Mouse (Mus musculus) lung, postnatal 0 days (tissue): ENCODE results near the gene Dnaic2. TPM values are rescaled to one million over a fixed set of nuclear protein-coding genes. Genes with fewer than 3 reads are reported as not detected.

Experiments used
- ATAC-seq: fragments of 200-750 bp; cut with Nextera tagmentation; 2 replicates; pipeline ENCODE4 v1.8.0; 2017; ENCODE audit warnings: moderate library complexity
- DNase-seq: peaks from one replicate; pipeline ENCODE4 v3.0.0-alpha.2; 2016; ENCODE audit warnings: low spot score
- H3K27ac ChIP-seq: fragments of 300-500 bp; sonication (generic); 2 replicates; pipeline ENCODE4 v1.5.1; 2014; ENCODE audit warnings: antibody characterized with exemption, mild to moderate bottlenecking, low read length, mixed read lengths
- H3K27me3 ChIP-seq: fragments of 300-500 bp; sonication (generic); replicated peaks from 2 replicates; pipeline ENCODE4 v1.6.1; 2014; ENCODE audit warnings: low read length, mixed read lengths; ENCODE audit not compliant: insufficient read depth
- H3K36me3 ChIP-seq: fragments of 300-500 bp; sonication (generic); 2 replicates; pipeline ENCODE4 v1.6.1; 2014; ENCODE audit warnings: low read length, mixed read lengths; ENCODE audit not compliant: insufficient read depth
- H3K4me1 ChIP-seq: fragments of 300-500 bp; sonication (generic); 2 replicates; pipeline ENCODE4 v1.6.1; 2014; ENCODE audit warnings: antibody characterized with exemption, low read depth, low read length, mixed read lengths; ENCODE audit not compliant: insufficient read depth
- H3K4me2 ChIP-seq: fragments of 300-500 bp; sonication (generic); replicated peaks from 2 replicates; pipeline ENCODE4 v1.6.1; 2014; ENCODE audit warnings: low read depth, mild to moderate bottlenecking, low read length, moderate library complexity, mixed read lengths
- H3K4me3 ChIP-seq: fragments of 300-500 bp; sonication (generic); 2 replicates; pipeline ENCODE4 v1.5.1; 2014; ENCODE audit warnings: low read depth, low read length
- H3K9ac ChIP-seq: fragments of 300-500 bp; sonication (generic); replicated peaks from 2 replicates; pipeline ENCODE4 v1.6.1; 2014; ENCODE audit warnings: low read depth, mild to moderate bottlenecking
- H3K9me3 ChIP-seq: fragments of 300-500 bp; sonication (generic); 2 replicates; pipeline ENCODE4 v1.6.1; 2016; ENCODE audit warnings: low read length, mixed read lengths
- CTCF ChIP-seq: IDR thresholded peaks from 2 replicates; pipeline ENCODE4 v1.5.1; 2016; ENCODE audit warnings: antibody characterized with exemption, mild to moderate bottlenecking
- EP300 ChIP-seq: IDR thresholded peaks from 2 replicates; pipeline ENCODE4 v1.6.1; 2016; ENCODE audit warnings: antibody characterized with exemption, mild to moderate bottlenecking, control low read depth
- WGBS: fragments of 180-500 bp; shearing (Covaris S2); extraction: QIAGEN DNeasy Blood & Tissue Kit; methylation state at CpG from one replicate; pipeline ENCODE4 v1.1.7; 2014; 5-methylcytosine and 5-hydroxymethylcytosine counted together
- polyA plus RNA-seq: library from polyadenylated mRNA; unstranded; fragments of >200 nt; fragmentation: Nextera tagmentation; extraction: Ambion mirVana; gene quantifications from 2 replicates; pipeline ENCODE4 v1.2.1, GENCODE M21; 2015

The Dnaic2 gene
- polyA plus RNA-seq, 1 experiment from 2014 or later, result 6.4 TPM

DNA sequence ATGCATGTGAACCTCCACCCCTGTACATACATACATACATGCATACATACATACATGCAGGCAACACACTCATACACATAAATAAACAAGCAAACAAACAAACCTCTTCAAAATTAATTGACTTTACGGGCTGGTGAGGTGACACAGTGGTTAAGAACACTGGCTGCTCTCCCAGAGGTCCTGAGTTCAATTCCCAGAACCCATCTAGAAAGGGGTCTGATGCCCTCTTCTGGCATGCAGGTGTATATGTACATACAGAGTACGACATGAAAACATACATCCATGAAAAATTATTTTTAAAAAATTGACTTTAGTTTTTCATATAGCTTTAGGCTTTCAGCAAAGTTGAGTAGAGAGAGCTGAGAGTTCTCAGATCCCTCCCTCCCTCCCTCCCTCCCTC, 8.9 kb downstream of the Dnaic2 start:
- no peaks in the 10 kb centered on the region for H3K4me1 ChIP-seq
- H3K27me3 ChIP-seq, result no peaks in the 10 kb centered on the region
- H3K4me3 ChIP-seq, result no peak overlapping the region
- TF ChIP-seq CTCF (peak; percentile 8; the same call in 1 of the 2 replicates), EP300 (no peak)
- no peak overlapping the region for H3K27ac ChIP-seq
- no peaks in the 10 kb centered on the region for H3K9me3 ChIP-seq
- DNase-seq, result no peak
- 69% methylated on average over 2 of the region's 2 CpGs for WGBS
- H3K9ac ChIP-seq, result no peak overlapping the region
- ATAC-seq, result no peak
- no peaks in the 10 kb centered on the region for H3K36me3 ChIP-seq
- no peak overlapping the region for H3K4me2 ChIP-seq

DNA sequence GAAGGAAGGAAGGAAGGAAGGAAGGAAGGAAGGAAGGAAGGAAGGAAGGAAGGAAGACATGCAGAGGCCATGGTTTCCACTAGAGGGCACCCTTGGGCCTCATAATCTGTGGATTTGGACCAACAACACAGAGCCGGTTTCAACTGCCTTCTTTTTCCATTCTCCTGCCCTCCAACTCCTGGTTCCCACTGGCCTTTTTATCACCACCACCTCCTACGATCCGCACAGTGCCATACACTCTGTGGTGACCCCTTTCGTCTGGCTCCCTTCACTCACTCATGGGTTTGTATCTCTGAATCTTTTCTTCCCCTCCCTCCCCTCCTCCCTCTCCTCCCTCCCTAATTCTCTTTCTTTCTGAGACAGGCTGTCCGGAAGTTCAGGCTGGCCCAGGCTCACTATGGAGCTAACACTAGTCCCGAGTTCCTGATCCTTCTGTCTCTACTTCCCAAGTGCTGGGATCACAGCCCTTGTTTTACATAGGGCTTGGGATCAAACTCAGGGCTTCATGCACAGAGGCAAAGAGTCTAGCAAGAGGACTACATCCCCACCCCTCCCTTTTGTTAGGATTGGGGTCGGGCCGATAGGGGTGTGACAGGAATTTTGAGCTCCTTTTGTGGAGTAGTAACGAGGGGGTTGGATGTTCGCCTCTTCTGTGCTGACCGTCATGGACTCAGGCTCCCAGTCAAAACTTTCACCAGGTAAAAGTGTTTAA, 9.9 kb downstream of the Dnaic2 start:
- ATAC-seq, result peak; percentile 46
- Histone ChIP-seq H3K27me3 (no peaks in the 10 kb centered on the region), H3K9ac (no peak overlapping the region; the same call in 1 of the 2 replicates), H3K36me3 (no peaks in the 10 kb centered on the region), H3K9me3 (no peaks in the 10 kb centered on the region), H3K4me1 (no peaks in the 10 kb centered on the region), H3K4me3 (no peak overlapping the region), H3K4me2 (peak overlapping the region; percentile 22; the same call in 1 of the 2 replicates), H3K27ac (no peak overlapping the region)
- WGBS, result 34% methylated on average over 11 of the region's 11 CpGs
- peak; percentile 68 for DNase-seq
- TF ChIP-seq EP300 (no peak), CTCF (peak; percentile 73)

DNA sequence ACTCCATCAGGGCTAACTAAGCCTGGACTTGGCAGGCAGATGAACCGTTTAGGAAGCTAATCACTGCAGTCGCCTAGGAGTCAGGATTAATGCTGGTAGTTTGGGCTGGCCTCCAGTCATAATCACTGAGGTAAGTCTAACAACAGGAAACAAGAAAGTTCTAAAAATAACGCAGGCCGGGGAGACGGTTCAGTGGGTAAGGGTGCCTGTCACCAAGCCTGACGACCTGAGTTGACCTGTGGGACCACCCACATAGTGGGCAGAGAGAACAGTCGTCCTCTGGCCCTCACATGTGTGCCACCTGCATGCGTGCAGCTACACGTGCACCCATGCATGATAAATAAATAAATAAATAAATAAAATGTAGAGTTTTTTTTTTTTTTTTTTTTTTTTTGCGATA, 13.4 kb downstream of the Dnaic2 start:
- Histone ChIP-seq H3K36me3 (no peaks in the 10 kb centered on the region), H3K27me3 (no peaks in the 10 kb centered on the region), H3K9me3 (no peaks in the 10 kb centered on the region), H3K9ac (no peak overlapping the region), H3K4me3 (no peak overlapping the region), H3K4me1 (no peaks in the 10 kb centered on the region), H3K27ac (no peak overlapping the region), H3K4me2 (no peak overlapping the region)
- TF ChIP-seq EP300 (no peak), CTCF (no peak)
- WGBS, result 39% methylated on average over 9 of the region's 10 CpGs
- DNase-seq, result no peak
- ATAC-seq, result no peak

DNA sequence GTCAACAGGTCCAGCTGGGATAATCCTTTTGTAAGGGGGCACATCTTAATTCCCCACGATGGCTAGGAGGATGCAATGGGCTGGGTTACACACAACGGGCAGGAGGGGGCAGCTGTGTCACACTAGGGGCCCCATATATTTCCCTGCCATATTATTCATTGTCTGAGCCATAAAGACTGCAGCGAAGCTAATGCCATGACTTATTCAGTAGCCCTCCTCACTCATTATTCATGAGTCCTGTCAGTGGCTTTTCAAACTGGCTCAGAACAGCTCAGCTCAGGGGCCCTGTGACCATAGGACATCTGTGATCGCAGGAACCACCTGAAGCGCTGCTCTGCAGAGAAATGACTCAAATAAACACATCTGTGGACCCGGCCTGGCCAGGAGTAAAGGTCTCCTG, 14.2 kb downstream of the Dnaic2 start:
- DNase-seq, result no peak
- no peak overlapping the region for H3K27ac ChIP-seq
- TF ChIP-seq EP300, result no peak
- no peak for TF ChIP-seq CTCF
- no peaks in the 10 kb centered on the region for H3K4me1 ChIP-seq
- H3K4me2 ChIP-seq, result no peak overlapping the region
- H3K4me3 ChIP-seq, result no peak overlapping the region
- no peaks in the 10 kb centered on the region for H3K27me3 ChIP-seq
- WGBS, result 47% methylated on average over 6 of the region's 6 CpGs
- no peaks in the 10 kb centered on the region for H3K9me3 ChIP-seq
- no peaks in the 10 kb centered on the region for H3K36me3 ChIP-seq
- H3K9ac ChIP-seq, result no peak overlapping the region
- no peak for ATAC-seq

DNA sequence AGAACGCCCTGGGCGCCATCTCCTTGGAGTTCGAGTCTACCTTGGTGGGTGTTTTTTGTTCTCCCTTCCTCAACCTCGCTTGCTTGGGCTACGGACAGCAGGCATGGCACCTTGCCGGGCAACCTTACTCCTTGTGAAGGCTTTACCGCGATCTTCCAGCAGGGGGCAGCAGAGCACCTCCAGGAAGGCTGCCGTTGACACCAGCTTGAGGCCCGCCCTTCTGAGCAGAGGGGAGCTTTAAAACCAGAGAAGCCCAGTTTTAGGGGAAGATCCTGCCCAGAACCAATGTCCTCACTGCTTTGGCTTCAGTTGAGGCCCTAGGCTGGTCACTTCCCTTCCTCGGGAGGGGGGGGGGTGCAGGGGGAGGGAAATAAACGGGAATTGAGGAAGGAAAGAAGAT, 17.9 kb downstream of the Dnaic2 start:
- TF ChIP-seq CTCF (peak; percentile 98), EP300 (no peak)
- no peak overlapping the region for H3K27ac ChIP-seq
- WGBS, result 2% methylated on average over 12 of the region's 12 CpGs
- DNase-seq, result peak; percentile 80
- no peak overlapping the region for H3K9ac ChIP-seq
- H3K4me2 ChIP-seq, result no peak overlapping the region
- H3K4me1 ChIP-seq, result no peaks in the 10 kb centered on the region
- ATAC-seq, result peak; percentile 68
- H3K4me3 ChIP-seq, result no peak overlapping the region
- no peaks in the 10 kb centered on the region for H3K27me3 ChIP-seq
- H3K9me3 ChIP-seq, result no peaks in the 10 kb centered on the region
- no peaks in the 10 kb centered on the region for H3K36me3 ChIP-seq

DNA sequence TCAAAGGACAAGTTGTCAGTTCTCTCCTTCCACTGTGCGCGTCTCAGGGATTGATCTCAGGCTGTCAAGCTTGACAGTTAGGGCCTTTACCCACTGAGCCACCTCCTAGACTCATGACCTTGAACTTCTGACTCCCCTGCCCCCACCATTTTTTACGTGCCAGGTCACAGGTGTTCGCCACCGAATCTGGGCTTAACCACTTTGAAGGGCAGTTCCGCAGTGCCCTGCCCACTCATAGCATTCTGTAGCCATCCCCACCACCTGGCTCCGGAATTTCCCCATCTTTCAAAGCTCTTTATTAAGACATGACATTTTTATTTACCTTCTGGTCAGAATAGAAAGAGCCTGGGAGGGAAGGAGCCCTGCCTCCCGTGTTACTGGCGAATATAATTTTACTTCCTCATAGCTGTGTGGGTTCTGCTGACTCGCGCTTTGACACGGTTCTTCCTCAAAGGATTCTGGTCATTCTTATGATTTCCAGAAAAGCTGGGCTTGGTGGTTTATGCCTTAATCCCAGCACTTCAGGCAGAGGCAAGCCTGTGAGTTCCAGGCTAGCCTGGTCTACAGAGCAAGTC, 20.4 kb downstream of the Dnaic2 start:
- no peak for TF ChIP-seq EP300
- no peak for TF ChIP-seq CTCF
- 57% methylated on average over 12 of the region's 12 CpGs for WGBS
- no peak overlapping the region for H3K4me3 ChIP-seq

More for the DNA sequence above, 20.4 kb downstream of the Dnaic2 start:
- Histone ChIP-seq H3K4me2 (no peak overlapping the region), H3K9ac (no peak overlapping the region), H3K36me3 (no peaks in the 10 kb centered on the region), H3K9me3 (no peaks in the 10 kb centered on the region), H3K27ac (no peak overlapping the region), H3K4me1 (no peaks in the 10 kb centered on the region), H3K27me3 (no peaks in the 10 kb centered on the region)
- DNase-seq (no peak), ATAC-seq (no peak)
